Mouse (Mus musculus) gastrocnemius, postnatal 10 days (tissue): ENCODE measurements around the gene Gucy2f. TPM values are rescaled to one million over a fixed set of nuclear protein-coding genes. Genes with fewer than 3 reads are reported as not detected.

Experiments
- total RNA-seq, 2 experiments: library from RNA; stranded (reverse); gene quantifications; 2 replicates each; pipeline ENCODE4 v1.2.3; 2021

Gene Gucy2f
- total RNA-seq, 2 experiments from 2014 or later: not detected

Other genes with a start within 250 kb of the Gucy2f start
- gene Nxt2, start 29.8 kb upstream of the Gucy2f start, total RNA-seq: 1 to 10 TPM; 3.8 to 4.4 TPM
- 100 to 1,000 TPM; 189 to 219 TPM for gene Kcne1l, start 109.4 kb upstream of the Gucy2f start, total RNA-seq
- gene Acsl4, start 193.6 kb upstream of the Gucy2f start, total RNA-seq: 10 to 100 TPM; 29.9 to 35.2 TPM